Mouse (Mus musculus) fat pad, adult 2 months (tissue): ENCODE measurements around the gene Intu.

ENCODE experiments used
- DNase-seq: peaks from one replicate; pipeline ENCODE4 v3.0.0-alpha.2; 2011; ENCODE audit warnings: low read depth, low spot score; ENCODE audit errors: extremely low read depth

Intu gene

DNA sequence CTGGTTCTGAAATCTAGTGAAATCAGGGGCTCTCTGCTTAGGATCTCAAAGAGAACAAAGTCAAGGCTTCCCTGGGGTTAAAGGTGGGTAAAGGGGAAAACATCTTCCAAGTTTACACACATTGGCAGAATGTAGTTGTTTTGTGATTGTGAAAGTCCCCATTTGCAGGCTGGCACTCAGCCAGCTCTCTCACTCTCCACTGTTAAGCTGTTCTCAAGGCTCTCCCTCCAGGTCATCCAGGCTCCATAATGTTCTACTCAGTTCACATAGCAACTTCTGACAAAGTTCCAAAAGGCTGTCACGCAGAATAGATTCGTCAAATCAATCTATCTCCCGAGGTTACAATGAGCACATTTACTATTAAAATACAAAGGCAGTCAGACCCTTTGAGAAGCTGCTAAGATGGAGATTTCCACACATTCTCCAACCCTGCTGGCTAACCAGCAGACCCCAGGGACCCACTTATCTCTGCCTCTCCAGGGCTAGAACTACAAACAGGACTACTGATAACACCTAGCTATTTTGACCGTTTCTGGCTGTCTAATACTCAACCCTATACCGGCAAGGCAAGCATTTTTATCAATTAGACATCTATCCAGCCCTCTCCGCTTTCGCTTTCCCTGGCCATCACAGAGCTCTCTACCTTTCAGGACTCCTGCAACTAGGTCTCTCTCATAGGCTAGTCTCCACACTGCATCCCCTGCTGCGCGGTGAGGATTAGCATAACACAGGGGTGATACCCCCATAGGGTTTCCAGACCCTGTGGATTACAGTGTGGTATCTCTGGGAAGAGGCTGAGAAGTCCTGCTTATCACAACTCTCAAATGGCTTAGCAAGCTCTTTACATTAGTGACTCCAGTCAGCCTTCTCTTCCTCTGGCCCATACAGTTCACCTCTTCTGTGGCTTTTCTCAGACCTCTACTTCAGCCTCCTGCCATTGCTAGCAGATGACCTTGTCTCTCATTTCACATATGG is 2.8 kb upstream of the Intu start:
- no peak for DNase-seq

DNA sequence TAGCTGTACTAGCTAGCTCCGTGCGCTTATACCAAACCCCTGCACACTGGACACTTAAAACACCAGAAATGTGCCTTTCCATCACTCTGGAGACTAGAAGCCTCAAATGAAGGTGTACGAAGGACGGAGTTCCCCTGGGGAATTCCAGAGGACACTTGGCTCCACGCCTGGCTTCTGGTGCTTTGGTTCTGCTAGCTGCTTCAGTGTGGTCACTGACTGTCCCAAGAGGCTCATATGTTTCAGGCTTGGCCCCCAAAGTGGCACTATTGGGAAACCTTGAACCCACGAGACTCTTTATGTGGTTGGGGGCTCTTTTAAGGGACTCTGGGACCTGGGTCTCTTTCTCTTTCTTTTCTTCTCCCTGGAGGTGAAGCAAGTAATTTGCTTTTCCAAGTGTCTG is 2.1 kb upstream of the Intu start:
- DNase-seq, result no peak

DNA sequence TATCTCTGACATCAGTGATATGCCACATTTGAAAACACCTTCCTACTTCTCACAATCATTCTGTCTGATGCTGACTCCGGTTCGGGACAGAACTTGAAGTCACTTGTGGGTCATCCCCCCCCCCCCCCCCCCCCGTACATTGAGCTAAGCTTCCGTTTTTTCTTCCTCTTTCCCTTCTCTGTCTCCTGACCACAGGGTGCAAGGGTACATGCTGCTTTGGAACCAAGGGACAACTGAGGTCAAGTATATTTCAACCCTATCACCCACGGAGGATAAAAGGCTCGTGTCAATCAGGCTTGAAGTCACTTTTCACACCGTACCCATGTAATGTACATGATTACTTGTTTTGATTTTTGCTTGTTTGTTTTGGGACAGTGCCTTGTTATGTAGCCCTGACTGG is 241 bp upstream of the Intu start:
- no peak for DNase-seq

DNA sequence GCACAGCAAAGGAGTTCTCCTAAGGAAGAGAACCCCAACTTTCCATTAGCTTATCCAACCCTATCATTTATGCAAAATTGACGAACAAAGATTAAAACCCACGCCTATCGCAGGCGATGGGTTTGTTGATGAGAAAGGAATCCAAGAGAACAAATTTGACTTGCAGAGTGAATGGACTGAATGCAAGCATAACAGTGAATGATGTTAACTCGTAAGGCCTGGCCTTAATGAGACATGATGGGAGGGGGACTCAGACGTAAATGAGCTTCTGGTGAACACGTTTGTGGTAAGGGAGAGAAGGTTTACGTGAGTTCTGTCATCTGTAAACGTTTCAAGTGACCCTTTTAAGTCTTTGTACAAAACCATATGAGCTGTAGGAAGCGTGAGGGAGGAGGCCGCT is 1.2 kb downstream of the Intu start:
- DNase-seq, result no peak

DNA sequence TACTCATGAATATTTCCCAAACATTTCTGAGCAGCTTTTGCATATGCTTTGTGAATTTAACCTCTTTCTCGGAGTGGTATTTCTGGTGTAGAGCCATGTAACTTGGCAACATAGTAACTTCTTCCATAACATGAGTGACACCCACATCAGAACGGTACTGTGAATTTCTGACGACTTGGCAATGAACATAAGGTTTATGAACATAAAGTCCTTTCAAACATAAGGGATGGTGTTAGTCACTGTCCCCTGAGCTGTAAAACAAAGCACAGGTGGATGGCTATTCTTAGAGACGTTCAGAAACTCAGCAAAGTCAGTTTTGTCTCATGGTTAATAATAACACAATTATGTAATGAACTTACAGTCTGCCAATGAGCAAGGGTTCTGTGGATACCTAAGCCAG is 3.1 kb downstream of the Intu start:
- no peak for DNase-seq

DNA sequence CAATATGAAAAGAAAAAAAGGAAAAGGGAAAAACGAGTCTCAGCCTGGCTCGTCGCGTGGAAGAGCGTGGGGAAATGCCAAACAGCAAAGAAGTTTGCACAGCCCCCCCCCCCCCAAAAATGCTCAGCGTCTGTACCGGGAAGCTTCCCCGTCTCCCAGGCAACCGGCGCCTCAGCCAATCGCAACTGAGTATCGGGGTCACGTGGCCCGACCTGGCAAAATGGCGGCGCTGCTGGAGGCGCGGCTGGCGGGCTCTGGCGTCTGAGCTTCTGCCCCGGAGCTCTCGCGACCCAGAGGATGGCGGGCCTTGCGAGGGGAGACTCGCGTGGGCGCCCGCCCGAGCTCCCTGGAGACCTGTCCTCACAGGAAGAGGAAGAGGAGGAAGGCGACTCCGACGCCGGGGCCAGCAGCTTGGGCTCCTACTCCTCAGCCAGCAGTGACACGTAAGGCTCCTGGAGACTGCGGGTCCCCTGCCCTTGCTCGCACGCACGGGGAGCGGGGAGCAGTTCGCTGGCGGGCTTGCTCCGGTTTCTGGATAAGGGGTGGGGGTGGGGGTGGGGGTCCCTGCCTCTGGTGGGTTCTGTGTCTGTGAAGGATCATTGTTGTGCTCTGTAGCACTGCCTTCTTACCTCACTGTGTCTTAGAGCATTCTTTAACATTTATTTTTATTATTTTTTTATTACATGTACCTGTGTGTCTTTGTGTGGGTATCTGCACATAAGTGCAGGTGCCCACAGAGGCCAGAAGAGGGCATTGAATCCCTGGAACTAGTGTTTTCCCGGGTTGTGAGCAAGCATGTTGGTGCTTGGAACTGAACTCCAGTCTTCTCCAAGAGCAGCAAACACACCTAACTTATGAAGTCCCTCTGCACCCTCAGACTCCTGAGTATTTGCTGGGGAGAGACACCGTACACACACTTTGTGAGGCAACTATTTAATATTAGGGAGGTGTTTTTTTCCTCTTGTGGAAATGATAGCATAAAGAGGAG is 9.8 kb downstream of the Intu start:
- no peak for DNase-seq

DNA sequence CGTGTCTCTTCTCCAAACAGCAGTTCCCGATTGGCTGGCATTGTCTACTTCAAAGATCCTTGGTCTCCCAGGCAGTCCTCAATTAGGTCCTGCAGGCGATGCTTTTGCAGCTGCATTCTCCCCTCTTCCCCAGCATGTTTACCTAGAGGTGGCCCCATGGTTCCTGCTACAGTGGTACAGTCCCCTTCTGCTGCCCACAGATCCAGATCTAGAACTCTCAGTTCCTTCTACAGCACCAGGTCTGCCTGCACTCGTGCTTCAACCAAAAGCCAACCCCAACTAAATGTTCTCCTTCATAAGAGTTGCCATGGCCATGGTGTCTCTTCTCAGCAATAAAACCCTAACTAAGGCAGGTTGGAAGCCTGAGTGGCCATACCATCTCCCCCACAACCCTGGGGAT is 15.5 kb downstream of the Intu start:
- no peak for DNase-seq

DNA sequence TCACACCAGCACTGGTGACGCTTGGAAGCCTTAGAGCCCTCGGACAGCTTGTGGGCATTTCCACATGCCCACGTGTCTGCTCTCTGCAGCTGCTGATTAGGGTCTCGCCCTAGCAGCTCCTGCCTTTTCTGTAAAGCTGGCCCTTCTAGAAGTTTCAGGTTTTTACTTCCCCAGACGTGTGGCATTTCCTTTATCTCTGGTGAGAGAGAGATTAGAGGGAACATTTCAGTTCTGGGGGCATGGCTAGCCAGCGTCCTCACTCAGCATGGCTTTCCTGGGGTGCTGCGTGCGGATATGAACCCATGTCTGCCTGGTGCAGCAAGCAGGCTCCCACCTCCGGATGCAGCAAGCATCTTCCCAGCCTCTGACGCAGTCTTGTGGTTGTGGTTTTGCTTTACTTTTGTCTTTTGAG is 121.9 kb downstream of the Intu start:
- no peak for DNase-seq

DNA sequence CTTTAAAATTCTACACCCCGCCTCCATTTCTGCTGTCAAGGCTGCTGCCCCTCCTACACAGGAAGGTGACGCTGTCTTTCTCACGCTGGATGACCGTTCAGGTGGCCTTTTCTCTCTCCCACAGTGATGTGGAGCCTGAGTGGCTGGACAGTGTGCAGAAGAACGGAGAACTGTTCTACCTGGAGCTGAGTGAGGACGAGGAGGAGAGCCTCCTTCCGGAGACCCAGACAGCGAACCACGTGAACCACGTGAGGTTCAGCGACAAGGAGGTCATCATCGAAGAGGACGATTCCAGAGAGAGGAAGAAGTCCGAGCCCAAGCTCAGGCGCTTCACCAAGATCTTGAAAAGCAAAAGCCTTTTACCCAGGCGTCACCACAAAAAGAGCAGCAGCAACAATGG is 122.5 kb downstream of the Intu start:
- DNase-seq, result no peak

DNA sequence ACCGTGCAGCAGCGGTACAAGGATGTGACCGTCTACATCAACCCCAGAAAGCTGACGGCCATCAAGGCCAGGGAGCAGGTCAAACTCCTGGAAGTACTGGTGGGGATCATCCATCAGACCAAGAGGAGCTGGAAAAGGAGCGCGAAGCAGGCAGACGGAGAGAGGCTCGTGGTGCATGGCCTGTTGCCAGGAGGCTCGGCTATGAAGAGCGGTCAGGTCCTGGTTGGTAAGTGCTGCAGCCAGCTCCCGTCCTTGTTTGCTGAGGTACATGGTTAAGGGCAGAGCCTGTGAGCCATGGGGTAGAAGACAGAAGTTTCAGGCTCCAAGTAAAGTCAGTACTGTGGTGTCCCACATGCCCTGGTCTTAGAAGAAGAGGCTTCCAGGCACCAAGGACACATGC is 122.9 kb downstream of the Intu start:
- DNase-seq, result no peak

DNA sequence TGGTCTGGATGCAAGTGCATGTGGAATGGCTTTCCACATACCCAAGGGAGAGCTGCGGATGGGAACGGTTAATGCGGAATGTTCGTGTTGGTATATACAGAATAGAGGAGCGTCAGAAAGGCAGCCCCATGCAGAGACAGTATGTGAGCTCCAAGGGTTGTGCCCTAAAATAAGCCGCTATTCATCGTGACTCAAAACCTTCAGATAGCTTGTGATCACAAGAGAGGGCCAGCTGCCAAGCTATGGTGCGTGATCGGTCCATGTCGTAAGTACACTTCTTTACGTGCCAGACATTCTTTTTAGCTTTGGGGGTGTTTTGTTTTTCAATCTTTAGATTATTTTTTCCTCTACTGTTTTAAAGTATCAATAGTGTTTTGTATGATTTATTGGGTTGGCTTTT is 124.5 kb downstream of the Intu start:
- DNase-seq, result no peak

DNA sequence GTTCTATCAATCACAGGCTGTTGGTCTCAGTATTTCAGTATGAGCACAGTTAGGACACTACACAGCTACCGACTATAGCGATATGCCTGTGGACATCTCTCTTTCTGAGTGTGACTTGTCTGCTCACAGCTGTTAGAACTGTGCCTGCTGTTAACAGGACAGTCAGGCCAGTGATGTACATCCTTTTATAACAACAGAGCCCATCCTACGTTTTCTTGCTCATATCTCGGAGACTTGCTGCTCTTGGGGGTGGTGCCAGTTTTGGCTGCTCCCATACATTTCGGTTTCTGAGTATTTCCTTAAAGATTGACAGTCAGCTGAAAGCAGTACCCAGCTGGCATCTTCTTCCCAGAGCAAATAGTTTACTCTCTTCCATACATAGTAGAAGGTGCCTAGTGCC is 125.3 kb downstream of the Intu start:
- no peak for DNase-seq

DNA sequence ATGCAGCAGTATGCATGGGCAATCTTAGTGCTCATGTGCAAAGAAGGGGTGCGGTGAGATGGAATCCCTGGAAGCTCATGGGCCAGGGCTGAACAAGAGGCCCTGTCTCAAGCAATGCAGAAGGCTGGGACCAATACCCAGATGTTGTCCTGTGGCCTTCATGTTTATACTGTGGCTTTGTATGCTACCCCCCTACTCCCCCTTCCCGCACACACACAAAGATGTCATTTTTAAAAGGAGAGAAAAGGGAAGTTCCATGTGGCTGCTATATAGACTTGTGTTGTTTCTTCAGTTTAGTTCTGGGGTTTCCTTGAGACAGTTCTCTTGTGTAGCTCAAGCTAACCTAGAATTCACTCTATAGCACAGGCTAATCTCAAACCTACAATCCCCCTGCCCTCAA is 129.1 kb downstream of the Intu start:
- DNase-seq, result no peak

DNA sequence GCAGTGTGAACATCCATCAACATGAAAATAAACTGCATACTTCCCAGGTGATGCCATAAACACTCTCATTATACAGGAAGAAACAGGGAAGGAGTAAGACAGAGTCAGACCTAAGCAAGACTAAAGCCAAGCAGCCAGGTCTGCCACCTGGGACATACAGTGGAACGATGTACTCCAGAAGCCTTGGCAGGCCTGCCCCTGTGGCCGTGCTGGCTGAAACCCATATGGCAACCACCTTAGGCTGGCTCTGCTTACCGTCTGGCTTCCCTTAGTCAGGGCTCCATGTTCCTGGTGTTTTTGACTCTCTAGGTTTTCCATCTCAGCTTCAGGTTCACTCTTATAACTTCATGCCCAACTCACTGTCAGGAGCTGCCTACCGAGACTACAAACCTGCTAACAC is 135.0 kb downstream of the Intu start:
- no peak for DNase-seq

DNA sequence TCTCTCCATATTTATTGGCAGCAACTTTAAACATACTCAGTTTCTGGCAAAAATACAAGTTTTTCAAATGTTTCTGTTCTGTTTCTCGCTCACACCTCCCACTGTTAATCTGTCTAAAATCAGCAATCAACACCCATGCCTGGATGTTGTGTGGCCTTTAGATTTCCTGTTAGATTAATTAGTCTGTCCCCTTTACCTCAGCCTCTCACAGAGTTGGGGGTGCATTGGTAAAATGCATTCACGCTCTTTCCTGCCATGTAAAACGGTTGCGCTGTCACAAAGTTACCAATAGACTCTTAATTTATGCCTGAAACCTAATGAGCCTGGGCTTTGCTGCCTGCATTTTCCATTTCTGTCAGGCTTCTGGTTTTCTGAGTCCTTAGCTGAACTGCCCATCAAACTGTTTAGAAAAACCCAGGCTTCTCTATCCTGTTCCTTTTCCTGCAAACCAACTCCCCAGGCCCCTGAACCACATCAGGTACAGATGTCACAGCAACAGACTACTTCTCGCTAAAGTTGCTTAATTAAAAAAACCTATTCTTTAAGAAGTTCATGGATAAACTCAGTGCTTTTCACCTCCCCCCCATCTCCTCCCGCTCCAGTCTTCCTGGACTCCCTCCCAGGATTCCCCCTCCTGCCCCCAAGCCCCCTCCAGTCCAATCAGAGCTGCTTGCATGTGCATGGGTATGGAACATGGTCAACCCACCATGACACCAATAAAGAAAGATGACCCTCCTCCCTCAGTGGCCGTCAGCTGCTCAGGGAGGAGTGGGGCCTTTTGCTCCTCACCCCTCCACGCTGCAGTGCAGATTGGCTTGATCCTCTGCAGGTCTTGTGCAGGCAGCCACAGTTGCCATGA is 136.0 kb downstream of the Intu start:
- DNase-seq, result no peak

DNA sequence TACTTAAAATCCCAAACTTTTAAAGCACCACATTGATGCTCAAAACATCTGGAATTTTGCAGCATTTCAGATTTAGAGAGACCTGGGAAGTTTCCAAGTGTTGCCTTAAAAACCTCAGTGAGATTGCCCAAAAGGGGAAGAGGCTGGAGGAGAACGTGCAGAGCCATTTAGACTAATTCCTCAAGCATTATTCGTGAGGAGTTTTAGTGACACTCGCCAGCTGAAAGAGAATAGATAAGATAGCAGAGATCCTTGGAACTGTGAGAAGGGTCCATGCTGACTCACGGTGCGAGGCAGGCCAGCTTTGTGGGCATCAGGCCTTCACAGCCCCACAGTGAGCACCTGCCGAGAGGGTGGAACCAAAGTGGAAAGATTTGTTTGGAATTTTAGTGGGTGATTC is 137.8 kb downstream of the Intu start:
- no peak for DNase-seq

DNA sequence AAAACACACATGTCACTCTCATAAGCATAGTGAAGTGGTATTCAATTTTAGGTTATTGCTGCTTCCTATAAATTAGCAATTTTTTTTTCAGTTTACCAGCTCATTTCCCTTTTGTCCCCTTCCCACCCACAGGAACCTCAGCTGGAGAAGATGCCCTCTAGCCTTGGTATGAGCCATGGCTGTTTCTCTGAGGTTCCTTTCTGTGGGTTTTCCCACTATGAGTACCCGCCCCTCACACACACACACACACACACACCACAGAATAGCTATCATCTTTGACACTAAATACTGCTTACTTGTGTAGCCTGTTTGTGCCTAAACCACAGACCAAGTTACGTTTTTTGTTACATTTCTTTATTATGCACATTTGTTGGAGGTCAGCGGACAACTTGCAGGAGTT is 138.3 kb downstream of the Intu start:
- no peak for DNase-seq

DNA sequence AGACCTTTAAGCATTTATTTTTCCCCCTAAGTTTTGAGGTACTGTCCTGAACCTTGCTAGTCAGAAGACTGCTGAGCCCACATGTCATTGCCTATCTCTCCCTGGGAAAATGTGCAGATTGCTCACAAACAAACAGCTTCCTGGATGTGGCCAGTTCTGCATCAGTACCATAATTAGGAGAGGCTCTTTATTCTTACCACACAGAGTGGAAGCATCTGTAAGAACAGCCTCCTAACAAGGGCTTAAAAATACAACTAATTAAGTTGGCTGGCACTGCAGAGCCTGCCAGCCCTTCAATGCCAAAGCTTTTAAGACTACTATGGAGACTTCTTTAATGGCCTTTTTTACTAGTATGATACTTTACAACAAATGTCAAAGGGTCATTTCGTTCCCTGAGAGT is 142.4 kb downstream of the Intu start:
- no peak for DNase-seq

DNA sequence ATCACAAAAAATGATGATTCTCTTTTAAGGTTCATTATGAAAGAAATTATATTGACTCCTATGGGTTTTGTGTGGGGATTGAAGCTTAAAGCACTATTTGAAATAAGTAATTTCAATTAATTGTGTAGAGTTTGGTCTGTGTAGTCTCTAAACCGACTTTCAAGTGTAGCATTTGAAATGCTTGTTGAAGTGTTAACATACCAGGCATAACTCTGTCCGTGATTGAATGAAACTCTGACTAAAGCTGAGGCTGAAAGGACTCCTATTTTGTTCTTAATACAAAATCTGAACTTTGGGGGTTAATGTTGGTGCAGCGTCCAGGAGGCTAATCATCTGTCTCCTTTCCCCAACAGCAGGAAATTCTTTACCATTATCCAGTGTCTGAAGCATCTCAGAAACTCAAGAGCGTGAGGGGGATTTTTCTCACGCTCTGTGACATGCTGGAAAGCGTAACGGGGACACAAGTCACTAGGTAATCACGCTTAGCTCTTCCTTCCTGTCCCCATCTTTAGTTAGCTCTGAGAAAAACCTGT is 143.9 kb downstream of the Intu start:
- DNase-seq, result no peak

DNA sequence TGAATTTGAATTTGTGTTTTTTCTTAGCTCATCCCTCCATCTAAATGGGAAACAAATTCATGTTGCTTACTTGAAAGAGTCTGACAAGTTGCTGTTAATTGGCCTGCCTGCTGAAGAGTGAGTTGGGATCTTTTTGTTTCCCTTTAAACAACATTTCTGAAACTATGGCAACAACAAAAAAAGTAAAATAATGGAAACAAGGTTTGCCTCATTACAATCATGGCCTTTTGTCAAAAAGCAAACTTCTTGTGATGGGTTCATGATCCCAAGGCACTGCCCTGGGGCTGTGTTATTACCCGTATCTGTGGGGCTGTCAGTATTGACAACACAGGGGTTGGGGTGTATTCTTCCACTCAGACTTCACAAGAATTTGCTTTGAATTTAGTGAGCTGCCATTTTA is 147.8 kb downstream of the Intu start:
- no peak for DNase-seq

DNA sequence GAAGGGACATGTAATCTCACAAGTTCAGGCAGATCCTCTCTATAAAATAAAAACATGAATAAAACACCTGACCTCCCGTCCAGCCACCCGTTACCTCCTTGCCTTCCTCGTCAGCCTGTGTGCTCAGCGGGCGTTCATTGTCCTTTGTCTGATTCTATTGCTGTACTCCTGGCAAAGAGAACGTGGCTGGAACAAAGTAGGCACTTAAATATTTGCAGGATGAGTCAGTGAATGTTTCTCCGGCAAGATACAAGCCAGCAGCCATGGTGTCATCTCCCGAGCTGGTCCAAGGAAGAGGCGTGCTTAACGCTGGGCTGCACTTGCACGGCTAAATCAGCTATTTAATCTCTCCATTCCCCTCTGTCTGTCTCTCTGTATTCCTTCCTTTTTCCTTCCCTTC is 151.3 kb downstream of the Intu start:
- peak; percentile 66 for DNase-seq
